Mouse (Mus musculus): ENCODE measurements around the gene Smyd3. TPM values are rescaled to one million over a fixed set of nuclear protein-coding genes. Genes with fewer than 3 reads are reported as not detected.

Gene Smyd3
- total and polyA plus RNA-seq, 3 experiments, result 2.7 to 8.1 (median 7.6) TPM

DNA sequence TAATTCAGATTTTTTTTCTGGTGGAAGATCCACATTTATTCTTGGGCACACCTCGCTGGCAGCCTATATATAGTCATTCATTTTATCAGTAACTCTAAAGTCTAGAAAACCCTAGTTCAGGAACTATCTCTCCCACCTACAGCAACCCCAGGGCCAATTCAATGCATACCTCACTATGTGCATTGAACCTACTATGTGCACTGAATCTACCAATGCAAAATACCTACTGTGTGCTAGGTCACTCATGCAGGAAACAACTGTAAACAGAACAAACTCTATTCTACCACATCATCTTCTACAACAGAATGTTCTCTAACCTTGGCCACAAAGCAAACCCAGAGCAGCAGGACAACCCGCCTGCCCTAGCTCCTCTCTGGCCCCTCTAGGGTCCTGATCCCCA lies 484.9 kb downstream of the Smyd3 start:
- WGBS, result 91% methylated on average over 2 of the region's 2 CpGs
- H3K36me3 ChIP-seq (ENCODE audit: control insufficient read depth, insufficient read depth, low read length), result no peaks in the 10 kb centered on the region
- H3K27me3 ChIP-seq (ENCODE audit: control insufficient read depth, insufficient read depth, low read length), result no peaks in the 10 kb centered on the region
- H3K27ac ChIP-seq, result no peak overlapping the region
- no peaks in the 10 kb centered on the region for H3K4me1 ChIP-seq (ENCODE audit: control insufficient read depth, insufficient read depth, low read length)
- no peak for TF ChIP-seq CTCF (IDR thresholded peaks at IDR 0.05)
- no peak for TF ChIP-seq POLR2A (IDR thresholded peaks at IDR 0.05; ENCODE audit: insufficient read depth, low read depth, low read length)
- no peak for TF ChIP-seq EP300 (IDR thresholded peaks at IDR 0.05; ENCODE audit: insufficient read depth, low read depth, low read length)
- H3K79me2 ChIP-seq (replicated peaks; ENCODE audit: control insufficient read depth, insufficient read depth, low read length), result no peaks in the 10 kb centered on the region
- H3K9ac ChIP-seq (ENCODE audit: low read depth, low read length), result no peak overlapping the region
- no peak for DNase-seq
- intact Hi-C loops (cut with DNase I), result no loop called here
- H3K4me3 ChIP-seq, result no peak overlapping the region

DNA sequence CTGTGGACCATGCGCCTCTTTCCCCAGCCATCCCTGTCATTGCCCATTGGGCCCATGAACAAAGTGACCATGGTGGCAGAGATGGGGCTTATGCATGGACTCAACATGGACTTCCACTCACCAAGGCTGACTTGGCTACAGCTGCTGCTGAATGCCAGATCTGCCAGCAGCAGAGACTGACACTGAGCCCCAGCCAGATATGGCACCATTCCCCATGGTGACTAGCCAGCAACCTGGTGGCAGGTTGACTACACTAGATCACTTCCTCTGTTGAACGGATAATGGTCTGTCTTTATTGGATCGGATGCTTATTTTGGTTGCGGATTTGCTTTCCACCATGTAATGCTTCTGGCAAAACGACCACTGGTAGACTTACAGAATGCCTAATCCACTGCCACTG lies 486.3 kb downstream of the Smyd3 start:
- no peak overlapping the region for H3K4me3 ChIP-seq
- H3K79me2 ChIP-seq (replicated peaks; ENCODE audit: control insufficient read depth, insufficient read depth, low read length), result no peaks in the 10 kb centered on the region
- intact Hi-C loops (cut with DNase I), result no loop called here
- H3K9ac ChIP-seq (ENCODE audit: low read depth, low read length), result no peak overlapping the region
- DNase-seq, result no peak
- H3K27me3 ChIP-seq (ENCODE audit: control insufficient read depth, insufficient read depth, low read length), result no peaks in the 10 kb centered on the region
- 95% methylated on average over 5 of the region's 5 CpGs for WGBS
- H3K4me1 ChIP-seq (ENCODE audit: control insufficient read depth, insufficient read depth, low read length), result no peaks in the 10 kb centered on the region
- TF ChIP-seq EP300 (IDR thresholded peaks at IDR 0.05; ENCODE audit: insufficient read depth, low read depth, low read length) (no peak), POLR2A (IDR thresholded peaks at IDR 0.05; ENCODE audit: insufficient read depth, low read depth, low read length) (no peak), CTCF (IDR thresholded peaks at IDR 0.05) (no peak)
- no peak overlapping the region for H3K27ac ChIP-seq
- H3K36me3 ChIP-seq (ENCODE audit: control insufficient read depth, insufficient read depth, low read length), result no peaks in the 10 kb centered on the region

DNA sequence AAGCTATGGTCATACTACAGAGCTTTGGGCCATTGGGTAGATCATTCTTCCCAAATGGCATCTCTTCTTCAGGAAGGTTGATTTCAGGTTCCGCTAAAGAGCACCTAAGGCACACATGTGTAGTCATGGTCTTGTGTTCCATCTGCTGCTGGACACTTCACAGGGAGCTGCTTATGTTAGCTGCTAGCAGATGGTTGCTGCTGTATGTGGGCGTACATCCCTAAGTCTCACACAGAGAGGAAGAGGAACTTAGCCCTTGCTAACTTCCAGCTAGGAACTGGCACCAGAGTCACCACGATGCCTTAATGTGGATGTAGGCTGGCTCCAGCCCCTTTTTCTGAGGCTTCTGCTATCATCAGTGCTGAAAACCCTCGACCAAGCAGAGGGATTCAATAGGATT lies 491.2 kb downstream of the Smyd3 start:
- H3K36me3 ChIP-seq (ENCODE audit: control insufficient read depth, insufficient read depth, low read length), result no peaks in the 10 kb centered on the region
- no peak overlapping the region for H3K4me3 ChIP-seq
- H3K9ac ChIP-seq (ENCODE audit: low read depth, low read length), result no peak overlapping the region
- no peaks in the 10 kb centered on the region for H3K4me1 ChIP-seq (ENCODE audit: control insufficient read depth, insufficient read depth, low read length)
- DNase-seq, result no peak
- TF ChIP-seq POLR2A (IDR thresholded peaks at IDR 0.05; ENCODE audit: insufficient read depth, low read depth, low read length) (no peak), EP300 (IDR thresholded peaks at IDR 0.05; ENCODE audit: insufficient read depth, low read depth, low read length) (no peak), CTCF (IDR thresholded peaks at IDR 0.05) (no peak)
- WGBS, result 86% methylated on average over 4 of the region's 4 CpGs
- no peaks in the 10 kb centered on the region for H3K79me2 ChIP-seq (replicated peaks; ENCODE audit: control insufficient read depth, insufficient read depth, low read length)
- no peaks in the 10 kb centered on the region for H3K27me3 ChIP-seq (ENCODE audit: control insufficient read depth, insufficient read depth, low read length)
- no peak overlapping the region for H3K27ac ChIP-seq
- intact Hi-C loops (cut with DNase I), result no loop called here

DNA sequence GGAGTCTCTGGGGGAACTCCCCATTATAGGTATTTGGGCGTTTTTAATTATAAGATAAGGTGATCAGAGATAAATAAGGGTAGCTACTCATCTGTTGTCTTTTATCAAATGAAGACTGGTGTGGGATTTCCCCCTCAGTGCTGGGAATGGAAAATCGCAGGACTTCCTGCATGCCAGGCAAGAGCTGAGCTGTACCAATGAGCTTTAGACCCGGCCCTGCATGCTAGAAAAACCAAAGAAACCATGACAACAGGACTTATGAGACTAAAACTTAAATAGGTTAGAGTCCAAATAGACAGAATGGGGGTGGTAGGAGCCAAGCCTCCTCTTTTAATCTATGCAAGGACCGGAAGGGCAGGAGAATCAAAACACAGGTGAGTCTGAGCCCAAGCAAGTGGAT lies 492.7 kb downstream of the Smyd3 start:
- H3K27ac ChIP-seq, result no peak overlapping the region
- H3K36me3 ChIP-seq (ENCODE audit: control insufficient read depth, insufficient read depth, low read length), result no peaks in the 10 kb centered on the region
- no peaks in the 10 kb centered on the region for H3K27me3 ChIP-seq (ENCODE audit: control insufficient read depth, insufficient read depth, low read length)
- WGBS, result 73% methylated on average over 4 of the region's 4 CpGs
- H3K79me2 ChIP-seq (replicated peaks; ENCODE audit: control insufficient read depth, insufficient read depth, low read length), result no peaks in the 10 kb centered on the region
- no peak for DNase-seq
- TF ChIP-seq CTCF (IDR thresholded peaks at IDR 0.05) (no peak), POLR2A (IDR thresholded peaks at IDR 0.05; ENCODE audit: insufficient read depth, low read depth, low read length) (no peak), EP300 (IDR thresholded peaks at IDR 0.05; ENCODE audit: insufficient read depth, low read depth, low read length) (no peak)
- H3K4me3 ChIP-seq, result no peak overlapping the region
- H3K4me1 ChIP-seq (ENCODE audit: control insufficient read depth, insufficient read depth, low read length), result no peaks in the 10 kb centered on the region
- intact Hi-C loops (cut with DNase I), result no loop called here
- H3K9ac ChIP-seq (ENCODE audit: low read depth, low read length), result no peak overlapping the region

DNA sequence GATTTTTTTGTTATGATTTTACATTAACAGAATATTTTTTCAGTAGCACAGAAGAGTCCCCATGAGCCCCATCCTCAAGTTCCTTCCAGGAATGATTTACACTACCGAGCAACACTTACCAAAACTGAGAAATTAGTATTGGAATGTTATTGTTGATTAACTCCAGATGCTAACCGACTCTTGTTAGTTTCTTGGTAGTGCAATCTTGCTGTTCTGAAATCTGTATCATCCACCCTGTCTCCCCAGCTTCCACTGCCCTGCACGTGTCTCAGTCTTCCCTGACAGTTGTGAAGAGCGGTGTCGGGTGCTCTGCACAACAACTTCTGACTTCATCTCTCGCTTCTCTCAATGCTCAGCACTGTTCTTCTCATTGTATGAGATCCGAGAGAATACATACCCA lies 494.4 kb downstream of the Smyd3 start:
- H3K36me3 ChIP-seq (ENCODE audit: control insufficient read depth, insufficient read depth, low read length), result no peaks in the 10 kb centered on the region
- DNase-seq, result no peak
- intact Hi-C loops (cut with DNase I), result no loop called here
- H3K4me3 ChIP-seq, result no peak overlapping the region
- TF ChIP-seq CTCF (IDR thresholded peaks at IDR 0.05) (no peak), POLR2A (IDR thresholded peaks at IDR 0.05; ENCODE audit: insufficient read depth, low read depth, low read length) (no peak), EP300 (IDR thresholded peaks at IDR 0.05; ENCODE audit: insufficient read depth, low read depth, low read length) (no peak)
- H3K79me2 ChIP-seq (replicated peaks; ENCODE audit: control insufficient read depth, insufficient read depth, low read length), result no peaks in the 10 kb centered on the region
- no peak overlapping the region for H3K27ac ChIP-seq
- H3K9ac ChIP-seq (ENCODE audit: low read depth, low read length), result no peak overlapping the region
- no peaks in the 10 kb centered on the region for H3K27me3 ChIP-seq (ENCODE audit: control insufficient read depth, insufficient read depth, low read length)
- WGBS, result 89% methylated on average over 7 of the region's 7 CpGs
- no peaks in the 10 kb centered on the region for H3K4me1 ChIP-seq (ENCODE audit: control insufficient read depth, insufficient read depth, low read length)

DNA sequence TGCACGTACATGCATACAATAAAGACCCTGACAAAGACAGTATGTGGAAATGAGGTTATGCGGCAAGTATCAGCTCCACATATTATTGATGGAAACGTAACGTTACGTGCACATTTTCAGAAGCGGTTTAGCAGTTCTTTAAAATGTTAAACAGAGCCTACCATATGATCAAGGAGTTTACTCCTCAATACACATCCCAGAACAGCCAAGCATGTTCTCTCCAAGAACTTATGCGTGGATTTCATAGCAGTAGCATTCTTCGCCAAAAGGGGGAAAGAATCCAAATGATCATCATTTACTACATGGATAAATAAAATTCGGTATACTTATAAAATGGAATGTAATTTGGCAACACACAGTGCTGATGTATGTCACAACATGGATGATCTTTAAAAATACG lies 500.4 kb downstream of the Smyd3 start:
- no peaks in the 10 kb centered on the region for H3K27me3 ChIP-seq (ENCODE audit: control insufficient read depth, insufficient read depth, low read length)
- H3K4me1 ChIP-seq (ENCODE audit: control insufficient read depth, insufficient read depth, low read length), result no peaks in the 10 kb centered on the region
- H3K36me3 ChIP-seq (ENCODE audit: control insufficient read depth, insufficient read depth, low read length), result no peaks in the 10 kb centered on the region
- 96% methylated on average over 10 of the region's 10 CpGs for WGBS
- no peak for DNase-seq
- H3K9ac ChIP-seq (ENCODE audit: low read depth, low read length), result no peak overlapping the region
- TF ChIP-seq CTCF (IDR thresholded peaks at IDR 0.05), result no peak
- no peak for TF ChIP-seq POLR2A (IDR thresholded peaks at IDR 0.05; ENCODE audit: insufficient read depth, low read depth, low read length)
- TF ChIP-seq EP300 (IDR thresholded peaks at IDR 0.05; ENCODE audit: insufficient read depth, low read depth, low read length), result no peak
- no peak overlapping the region for H3K4me3 ChIP-seq
- H3K79me2 ChIP-seq (replicated peaks; ENCODE audit: control insufficient read depth, insufficient read depth, low read length), result no peaks in the 10 kb centered on the region
- intact Hi-C loops (cut with DNase I), result no loop called here
- H3K27ac ChIP-seq, result no peak overlapping the region
